ENCODE assay signal across 8 mouse cellular contexts in the genomic region with DNA sequence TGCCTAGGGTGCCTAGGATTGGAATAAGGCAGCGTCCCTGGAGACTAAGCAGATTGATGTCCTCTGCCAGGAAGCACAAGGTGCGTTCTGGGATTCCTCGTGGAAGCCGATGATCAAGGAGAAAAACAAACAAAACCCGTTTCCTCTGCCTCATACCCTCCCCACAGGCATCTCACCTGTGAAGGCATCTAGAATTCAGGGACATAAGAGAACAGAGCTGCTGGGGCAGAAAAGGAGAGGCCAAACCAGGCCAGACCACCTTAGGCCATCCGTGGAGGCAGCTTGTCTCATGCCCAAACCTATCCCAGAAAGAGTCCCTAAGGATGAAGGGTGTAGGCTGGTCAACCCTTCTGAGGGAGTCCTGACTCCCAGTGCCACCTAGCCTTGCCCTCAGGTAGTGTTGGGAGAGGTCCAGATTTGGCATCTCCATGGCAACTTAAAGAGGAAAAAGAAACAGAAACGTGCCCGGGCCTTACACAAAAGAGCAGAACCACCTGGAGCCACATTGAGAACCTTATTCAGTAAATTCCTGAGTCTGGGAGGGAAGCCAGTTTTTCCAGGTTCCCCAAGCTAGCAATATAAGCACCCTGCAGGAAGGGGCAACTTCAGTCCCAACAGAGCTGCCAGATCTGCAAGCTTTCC. TPM values are rescaled to one million over a fixed set of nuclear protein-coding genes. Genes with fewer than 3 reads are reported as not detected.
A peak's percentile ranks its signal among the peaks of the same experiment; 100 is the strongest.
DNase-seq lines count a peak whose midpoint lies in the region; ATAC-seq and TF ChIP-seq lines count a peak whose summit lies in the region.

A gene (minus strand): TSS at position 55 of the 642 bp plus-strand sequence.

- peaks cover 28% of the 10 kb centered on the region for H3K4me1 ChIP-seq in forebrain, embryonic 15.5 days
- H3K4me1 ChIP-seq in intestine, postnatal 0 days (replicated peaks; ENCODE audit: control insufficient read depth, insufficient read depth, low read length), result no peaks in the 10 kb centered on the region; the same call in 1 of the 2 replicates
- peaks cover 10% of the 10 kb centered on the region for H3K4me1 ChIP-seq in liver, embryonic 13.5 days (replicated peaks)
- H3K4me1 ChIP-seq in olfactory bulb, adult 2 months (ENCODE audit: control insufficient read depth, insufficient read depth, low read length), result peaks cover 11% of the 10 kb centered on the region

- TF ChIP-seq CTCF in intestine, postnatal 0 days (IDR thresholded peaks at IDR 0.05; ENCODE audit: low read depth), result no peak
- no peak for TF ChIP-seq CTCF in olfactory bulb, adult 2 months (IDR thresholded peaks at IDR 0.05; ENCODE audit: insufficient read depth, low read depth, low read length)

- H3K27ac ChIP-seq in forebrain, embryonic 15.5 days (replicated peaks), result peak within 1 kb of the TSS; percentile 96
- H3K27ac ChIP-seq in intestine, postnatal 0 days (ENCODE audit: low read depth, low read length), result no peak within 1 kb of the TSS
- H3K27ac ChIP-seq in liver, embryonic 13.5 days, result no peak within 1 kb of the TSS
- H3K27ac ChIP-seq in olfactory bulb, adult 2 months (ENCODE audit: insufficient read depth, low read depth, low read length), result peak within 1 kb of the TSS; percentile 14; the same call in 1 of the 2 replicates

- H3K27me3 ChIP-seq in forebrain, embryonic 15.5 days, result no peaks in the 10 kb centered on the region
- H3K27me3 ChIP-seq in intestine, postnatal 0 days (replicated peaks; ENCODE audit: control insufficient read depth, insufficient read depth, low read length), result no peaks in the 10 kb centered on the region
- peaks cover 42% of the 10 kb centered on the region for H3K27me3 ChIP-seq in liver, embryonic 13.5 days

- DNase-seq in embryo, embryonic 10.5 days (ENCODE audit: low spot score), result peak; percentile 17
- no peak for DNase-seq in embryo, embryonic 9.5 days (ENCODE audit: extremely low spot score)
- no peak for DNase-seq in adrenal gland, postnatal 14 days
- DNase-seq in liver, embryonic 13.5 days, result no peak
- no peak for DNase-seq in Muller cell, postnatal 12 days (ENCODE audit: inconsistent ontology term)

- peak within 1 kb of the TSS; percentile 97 for H3K4me3 ChIP-seq in forebrain, embryonic 15.5 days
- peak within 1 kb of the TSS; percentile 56 for H3K4me3 ChIP-seq in intestine, postnatal 0 days (ENCODE audit: low read depth, low read length)
- peak within 1 kb of the TSS; percentile 54 for H3K4me3 ChIP-seq in liver, embryonic 13.5 days (replicated peaks)
- H3K4me3 ChIP-seq in olfactory bulb, adult 2 months (ENCODE audit: insufficient read depth, low read depth, low read length), result peak within 1 kb of the TSS; percentile 61

- ATAC-seq in forebrain, embryonic 15.5 days (replicated peaks), result peak; percentile 30
- ATAC-seq in intestine, postnatal 0 days, result no peak; the same call in 1 of the 2 replicates
- no peak for ATAC-seq in liver, embryonic 13.5 days (ENCODE audit: low read depth)

- H3K9ac ChIP-seq in forebrain, embryonic 15.5 days (replicated peaks), result peak within 1 kb of the TSS; percentile 100
- peak within 1 kb of the TSS; percentile 49 for H3K9ac ChIP-seq in intestine, postnatal 0 days (ENCODE audit: low read depth, low read length)
- H3K9ac ChIP-seq in liver, embryonic 13.5 days, result peak within 1 kb of the TSS; percentile 56; the same call in 1 of the 2 replicates

- WGBS in forebrain, embryonic 15.5 days, result 1% methylated on average over 8 of the region's 8 CpGs
- 5% methylated on average over 8 of the region's 8 CpGs for WGBS in intestine, postnatal 0 days
- 9% methylated on average over 8 of the region's 8 CpGs for WGBS in liver, embryonic 13.5 days (ENCODE audit: insufficient replicate concordance)
- 6% methylated on average over 8 of the region's 8 CpGs for WGBS in olfactory bulb, adult 2 months

- TF ChIP-seq POLR2A in olfactory bulb, adult 2 months (IDR thresholded peaks at IDR 0.05; ENCODE audit: insufficient read depth, low read depth, low read length), result no peak; the same call in 1 of the 2 replicates

- H3K4me2 ChIP-seq in forebrain, embryonic 15.5 days (replicated peaks), result peak within 1 kb of the TSS; percentile 85
- H3K4me2 ChIP-seq in intestine, postnatal 0 days (replicated peaks; ENCODE audit: low read depth), result peak within 1 kb of the TSS; percentile 84
- peak within 1 kb of the TSS; percentile 61 for H3K4me2 ChIP-seq in liver, embryonic 13.5 days

- H3K9me3 ChIP-seq in forebrain, embryonic 15.5 days, result no peaks in the 10 kb centered on the region
- no peaks in the 10 kb centered on the region for H3K9me3 ChIP-seq in intestine, postnatal 0 days (ENCODE audit: control insufficient read depth)
- H3K9me3 ChIP-seq in liver, embryonic 13.5 days (replicated peaks), result no peaks in the 10 kb centered on the region

- peaks cover 43% of the 10 kb centered on the region for H3K36me3 ChIP-seq in forebrain, embryonic 15.5 days
- peaks cover 34% of the 10 kb centered on the region for H3K36me3 ChIP-seq in intestine, postnatal 0 days (ENCODE audit: control insufficient read depth, insufficient read depth)
- peaks cover 31% of the 10 kb centered on the region for H3K36me3 ChIP-seq in liver, embryonic 13.5 days

RNA-seq across cellular contexts. Expression of the gene that starts here (rescaled TPM):
- total RNA-seq in adrenal gland, postnatal 14 days (2021), result 19.6 and 20.2 TPM in 2 replicates
- polyA plus RNA-seq in forebrain, embryonic 15.5 days (2015; fragmentation: Nextera tagmentation; extraction: Ambion mirVana), result 166 and 173 TPM in 2 replicates
- 7.1 and 7.5 TPM in 2 replicates for polyA plus RNA-seq in intestine, postnatal 0 days (2015; fragmentation: Nextera tagmentation; extraction: Ambion mirVana)
- 4.0 and 4.4 TPM in 2 replicates for polyA plus RNA-seq in liver, embryonic 13.5 days (2015; fragmentation: Nextera tagmentation; extraction: Ambion mirVana)
- polyA plus RNA-seq in olfactory bulb, adult 2 months (2012; ENCODE audit: insufficient read depth, insufficient read length, low replicate concordance, missing spikeins), result not detected in 2 replicates

Comparison
In these comparisons a context has a peak if more than half of its experiments do, and no peak if none do; other contexts are left out.
1. RNA of the gene that starts here (polyA plus RNA-seq): 166 to 173 TPM in forebrain, embryonic 15.5 days; 7.1 to 7.5 TPM in intestine, postnatal 0 days, 4.0 to 4.4 TPM in liver, embryonic 13.5 days and not detected in olfactory bulb, adult 2 months; every median in the first group is over 10 times any median in the second.
2. H3K27ac ChIP-seq: peak in forebrain, embryonic 15.5 days (single experiment) and olfactory bulb, adult 2 months (single experiment); none in intestine, postnatal 0 days (single experiment) and liver, embryonic 13.5 days (single experiment).
3. H3K9ac ChIP-seq: peak in every context shown above with its lines; median percentile 100 in forebrain, embryonic 15.5 days; 56 in liver, embryonic 13.5 days; 49 in intestine, postnatal 0 days.
4. Peak in every context shown above with its lines, with median percentiles within 50 percentile points of each other: H3K4me2 ChIP-seq and H3K4me3 ChIP-seq.